Mouse (Mus musculus): ENCODE measurements around the gene Rexo5. TPM values are rescaled to one million over a fixed set of nuclear protein-coding genes. Genes with fewer than 3 reads are reported as not detected.

The Rexo5 gene
- polyA plus RNA-seq (2012; rRNA removed), result 22.6 and 24.6 TPM in 2 replicates

- peak; percentile 96 for DNase-seq (ENCODE audit: low read depth)
- TF ChIP-seq POLR2A (IDR thresholded peaks at IDR 0.05; ENCODE audit: borderline replicate concordance, extremely low read depth, insufficient read depth, insufficient read length, poor library complexity, severe bottlenecking) (peak; percentile 24; the same call in 1 of the 2 replicates), CTCF (IDR thresholded peaks at IDR 0.05; ENCODE audit: borderline replicate concordance, extremely low read depth, insufficient read depth, insufficient read length) (no peak)
Observed at GRCm38 (mm10) chr7:119793586-119794250, at the start of gene Rexo5, which contains the start of gene Eri2. Rexo5 (plus strand) TSS chr7:119794006. Eri2 (minus strand) TSS chr7:119794058.

- DNase-seq (ENCODE audit: low read depth), result peak; percentile 22
- TF ChIP-seq POLR2A (IDR thresholded peaks at IDR 0.05; ENCODE audit: borderline replicate concordance, extremely low read depth, insufficient read depth, insufficient read length, poor library complexity, severe bottlenecking) (no peak), CTCF (IDR thresholded peaks at IDR 0.05; ENCODE audit: borderline replicate concordance, extremely low read depth, insufficient read depth, insufficient read length) (peak; percentile 36; the same call in 1 of the 2 replicates)
Observed at GRCm38 (mm10) chr7:119744321-119744720, 49.5 kb upstream of the Rexo5 start.

GRCm38 (mm10) chr7:119745869-119746268 is 47.9 kb upstream of the Rexo5 start:
- DNase-seq (ENCODE audit: low read depth), result no peak
- TF ChIP-seq POLR2A (IDR thresholded peaks at IDR 0.05; ENCODE audit: borderline replicate concordance, extremely low read depth, insufficient read depth, insufficient read length, poor library complexity, severe bottlenecking) (no peak), CTCF (IDR thresholded peaks at IDR 0.05; ENCODE audit: borderline replicate concordance, extremely low read depth, insufficient read depth, insufficient read length) (no peak)

GRCm38 (mm10) chr7:119748761-119749160 is 45.0 kb upstream of the Rexo5 start:
- TF ChIP-seq CTCF (IDR thresholded peaks at IDR 0.05; ENCODE audit: borderline replicate concordance, extremely low read depth, insufficient read depth, insufficient read length) (no peak), POLR2A (IDR thresholded peaks at IDR 0.05; ENCODE audit: borderline replicate concordance, extremely low read depth, insufficient read depth, insufficient read length, poor library complexity, severe bottlenecking) (no peak)
- DNase-seq (ENCODE audit: low read depth), result no peak

DNA sequence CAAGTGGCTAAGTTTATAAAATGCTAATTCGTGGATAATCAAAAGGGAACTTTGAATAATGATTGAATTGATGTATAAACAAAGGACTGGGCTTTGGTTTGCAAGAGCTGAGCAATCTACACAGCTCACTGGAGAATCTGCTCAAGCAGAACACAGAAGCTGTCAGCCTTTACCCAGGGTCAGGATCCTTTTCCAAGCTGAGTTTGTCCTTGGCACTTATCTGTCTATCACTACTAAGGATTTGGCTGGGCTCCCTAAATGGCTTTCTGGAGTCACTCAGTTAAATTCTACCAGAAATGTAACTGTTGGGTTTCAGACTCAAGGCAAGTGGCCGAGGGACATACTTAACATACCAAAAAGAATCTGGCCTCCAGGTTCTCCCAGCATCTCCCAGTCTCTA is 43.9 kb upstream of the Rexo5 start:
- DNase-seq (ENCODE audit: low read depth), result no peak
- TF ChIP-seq CTCF (IDR thresholded peaks at IDR 0.05; ENCODE audit: borderline replicate concordance, extremely low read depth, insufficient read depth, insufficient read length) (no peak), POLR2A (IDR thresholded peaks at IDR 0.05; ENCODE audit: borderline replicate concordance, extremely low read depth, insufficient read depth, insufficient read length, poor library complexity, severe bottlenecking) (no peak)

DNA sequence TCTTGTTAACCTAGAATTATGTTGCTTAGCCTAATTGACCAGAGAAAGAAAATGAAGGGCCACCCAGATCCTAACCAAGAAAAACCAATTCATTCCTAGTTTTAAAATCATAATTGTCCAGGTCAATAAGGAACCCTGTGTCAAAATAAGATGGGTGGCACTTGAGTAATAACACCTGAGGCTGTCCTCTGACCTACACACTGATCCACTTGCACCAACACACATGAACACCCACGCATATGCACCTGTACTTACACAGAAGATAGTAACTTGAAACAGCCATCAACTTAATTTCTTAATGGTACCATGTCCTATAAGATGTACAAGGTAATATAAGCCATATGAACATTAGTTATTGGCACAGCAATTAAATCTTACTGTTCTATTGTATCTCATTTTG is 40.1 kb upstream of the Rexo5 start:
- no peak for DNase-seq (ENCODE audit: low read depth)
- TF ChIP-seq CTCF (IDR thresholded peaks at IDR 0.05; ENCODE audit: borderline replicate concordance, extremely low read depth, insufficient read depth, insufficient read length) (no peak), POLR2A (IDR thresholded peaks at IDR 0.05; ENCODE audit: borderline replicate concordance, extremely low read depth, insufficient read depth, insufficient read length, poor library complexity, severe bottlenecking) (no peak)

DNA sequence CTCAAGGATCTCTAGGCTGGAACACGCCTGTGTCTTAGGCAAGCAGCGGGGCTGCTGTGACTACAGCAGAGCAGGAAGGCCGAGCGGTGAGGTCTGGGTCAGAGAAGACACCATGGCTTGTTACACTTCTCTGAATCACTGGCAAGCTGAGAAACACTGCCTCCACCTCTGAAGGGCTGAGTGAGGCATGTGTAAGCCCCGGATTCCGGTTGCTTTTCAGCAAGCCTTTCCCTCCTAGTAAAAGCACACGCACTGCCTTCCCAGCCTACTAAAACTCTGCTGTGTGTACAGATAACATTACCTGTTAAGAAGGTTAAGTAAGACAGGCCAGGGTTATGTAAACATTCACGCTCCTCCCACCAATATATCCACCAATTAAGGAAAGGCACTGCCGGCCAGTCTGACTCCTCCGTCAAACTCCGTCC is 33.3 kb upstream of the Rexo5 start, which contains the start of gene Acsm3:
TSS of gene Acsm3 (plus strand) at position 397 of the 425 bp plus-strand sequence.
- TF ChIP-seq CTCF (IDR thresholded peaks at IDR 0.05; ENCODE audit: borderline replicate concordance, extremely low read depth, insufficient read depth, insufficient read length) (no peak), POLR2A (IDR thresholded peaks at IDR 0.05; ENCODE audit: borderline replicate concordance, extremely low read depth, insufficient read depth, insufficient read length, poor library complexity, severe bottlenecking) (no peak)

GRCm38 (mm10) chr7:119762166-119762697 is 31.6 kb upstream of the Rexo5 start:
- TF ChIP-seq CTCF (IDR thresholded peaks at IDR 0.05; ENCODE audit: borderline replicate concordance, extremely low read depth, insufficient read depth, insufficient read length) (no peak), POLR2A (IDR thresholded peaks at IDR 0.05; ENCODE audit: borderline replicate concordance, extremely low read depth, insufficient read depth, insufficient read length, poor library complexity, severe bottlenecking) (no peak)
- DNase-seq (ENCODE audit: low read depth), result no peak

More for the DNA sequence above, 33.3 kb upstream of the Rexo5 start, which contains the start of gene Acsm3:
- no peak for DNase-seq (ENCODE audit: low read depth)

GRCm38 (mm10) chr7:119764377-119764776 is 29.4 kb upstream of the Rexo5 start:
- DNase-seq (ENCODE audit: low read depth), result no peak
- no peak for TF ChIP-seq POLR2A (IDR thresholded peaks at IDR 0.05; ENCODE audit: borderline replicate concordance, extremely low read depth, insufficient read depth, insufficient read length, poor library complexity, severe bottlenecking)
- TF ChIP-seq CTCF (IDR thresholded peaks at IDR 0.05; ENCODE audit: borderline replicate concordance, extremely low read depth, insufficient read depth, insufficient read length), result no peak

DNA sequence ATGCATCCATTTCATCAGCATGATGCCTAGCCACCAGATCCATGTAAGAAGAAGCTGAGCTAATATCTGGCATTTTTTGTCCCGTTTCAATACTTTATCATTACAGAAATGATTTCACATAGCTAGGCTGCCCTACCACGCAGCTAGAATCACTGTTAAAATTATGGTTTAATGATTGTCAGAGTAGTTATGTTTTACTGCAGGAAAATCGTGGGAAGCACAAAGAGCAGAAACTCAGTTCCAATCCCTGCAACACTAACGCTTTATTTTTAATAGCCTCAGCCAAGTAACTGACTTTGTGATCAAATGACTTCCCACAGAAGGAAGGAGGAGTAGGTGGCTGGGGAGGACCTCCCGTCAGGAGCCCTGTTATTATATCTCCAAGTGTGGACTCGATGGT is 26.8 kb upstream of the Rexo5 start:
- DNase-seq (ENCODE audit: low read depth), result no peak
- TF ChIP-seq CTCF (IDR thresholded peaks at IDR 0.05; ENCODE audit: borderline replicate concordance, extremely low read depth, insufficient read depth, insufficient read length) (no peak), POLR2A (IDR thresholded peaks at IDR 0.05; ENCODE audit: borderline replicate concordance, extremely low read depth, insufficient read depth, insufficient read length, poor library complexity, severe bottlenecking) (no peak)

DNA sequence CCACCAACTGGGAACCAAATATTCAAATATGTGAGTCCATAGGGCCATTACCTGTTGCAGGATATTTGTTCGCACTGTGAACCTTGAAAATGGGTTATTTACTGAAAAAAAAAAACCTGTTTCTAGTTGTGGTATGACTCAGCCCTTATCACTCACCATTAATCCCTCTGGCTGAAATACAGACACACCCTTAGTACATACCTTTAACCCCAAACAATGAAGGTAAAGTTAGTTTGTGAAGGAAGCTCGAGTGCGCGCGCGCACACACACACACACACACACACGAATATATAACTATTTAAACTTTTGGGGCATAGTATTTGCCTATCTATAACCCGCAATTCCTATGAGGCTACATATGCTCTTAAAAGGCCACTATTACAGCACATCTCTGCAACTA is 23.9 kb upstream of the Rexo5 start:
- no peak for DNase-seq (ENCODE audit: low read depth)
- TF ChIP-seq CTCF (IDR thresholded peaks at IDR 0.05; ENCODE audit: borderline replicate concordance, extremely low read depth, insufficient read depth, insufficient read length), result no peak
- TF ChIP-seq POLR2A (IDR thresholded peaks at IDR 0.05; ENCODE audit: borderline replicate concordance, extremely low read depth, insufficient read depth, insufficient read length, poor library complexity, severe bottlenecking), result no peak

DNA sequence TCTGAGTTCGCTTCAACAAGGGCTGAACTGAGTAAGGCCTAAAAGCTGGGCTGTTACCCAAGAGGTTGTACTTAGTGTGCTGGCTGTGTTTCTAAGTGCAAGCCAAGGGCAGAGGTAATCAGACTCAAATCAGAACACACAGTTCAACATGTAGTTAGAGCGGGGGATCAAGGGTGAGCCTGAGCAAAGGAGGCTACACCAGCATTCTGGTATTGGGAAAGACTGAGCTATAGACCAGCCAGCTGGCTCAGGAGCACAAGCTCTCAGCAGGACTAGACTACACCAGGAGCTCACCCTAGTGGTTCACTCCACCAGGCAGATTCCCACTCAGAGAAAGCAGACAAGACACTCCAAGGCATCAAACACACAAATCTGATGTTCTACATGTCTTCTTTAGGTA is 10.4 kb upstream of the Rexo5 start:
- TF ChIP-seq CTCF (IDR thresholded peaks at IDR 0.05; ENCODE audit: borderline replicate concordance, extremely low read depth, insufficient read depth, insufficient read length) (no peak), POLR2A (IDR thresholded peaks at IDR 0.05; ENCODE audit: borderline replicate concordance, extremely low read depth, insufficient read depth, insufficient read length, poor library complexity, severe bottlenecking) (no peak)
- no peak for DNase-seq (ENCODE audit: low read depth)
